Mouse (Mus musculus): ENCODE measurements at regions not wholly inside any gene's neighbourhood (a gene's known extent, or its start where the extent isn't known, plus 50 kb on each side); places are given as distances from the start of the nearest gene placed in this dataset.

DNA sequence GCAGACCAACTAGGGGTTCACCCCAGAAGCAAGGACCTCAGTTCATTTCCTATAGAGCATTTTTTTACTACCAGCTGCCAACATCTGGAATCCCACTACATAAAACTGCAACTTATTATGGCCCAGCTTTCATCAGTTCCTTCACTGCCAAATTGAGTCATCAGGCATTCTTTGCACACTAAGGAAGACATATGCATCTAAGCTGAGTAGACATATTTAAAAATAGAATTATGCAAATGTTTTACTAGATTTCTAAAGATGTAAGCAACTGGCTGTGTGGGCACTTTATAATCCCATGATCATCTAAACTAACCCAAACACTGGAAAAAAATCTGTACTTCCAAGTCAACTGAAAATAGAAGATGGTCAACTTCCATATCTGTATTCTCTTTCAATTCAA lies 415.9 kb upstream of the Rarb start:
- H3K4me3 ChIP-seq = no peak overlapping the region
- no peaks in the 10 kb centered on the region; the same call in 1 of the 2 replicates for H3K9me3 ChIP-seq (replicated peaks)
- H3K4me2 ChIP-seq = no peak overlapping the region
- H3K9ac ChIP-seq = no peak overlapping the region
- no peaks in the 10 kb centered on the region for H3K27me3 ChIP-seq
- no peaks in the 10 kb centered on the region for H3K4me1 ChIP-seq
- no peaks in the 10 kb centered on the region for H3K36me3 ChIP-seq (ENCODE audit: poor library complexity, severe bottlenecking)
- ATAC-seq = no peak
- H3K27ac ChIP-seq = no peak overlapping the region

DNA sequence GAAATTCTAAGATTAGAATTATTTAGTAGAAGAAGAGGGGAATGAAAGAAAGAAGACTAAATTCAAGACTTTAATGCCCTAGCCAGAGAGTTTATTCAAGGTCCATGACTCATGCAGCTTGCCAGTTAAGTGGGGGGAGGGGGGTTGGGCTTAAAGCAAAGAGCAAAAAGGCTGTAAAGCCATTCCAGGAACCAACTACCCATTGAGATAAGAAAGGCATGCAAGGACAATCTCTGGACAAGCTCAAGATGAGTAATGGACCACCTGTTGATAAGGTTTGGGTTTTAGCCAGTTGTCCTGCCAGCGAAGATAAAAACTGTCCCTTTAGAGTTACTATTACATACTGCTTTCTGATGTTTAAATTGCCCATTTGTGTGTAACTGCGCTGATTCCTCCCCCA lies 392.5 kb upstream of the Rarb start:
- Histone ChIP-seq H3K4me1 (no peaks in the 10 kb centered on the region), H3K36me3 (ENCODE audit: poor library complexity, severe bottlenecking) (no peaks in the 10 kb centered on the region), H3K27ac (no peak overlapping the region), H3K9ac (no peak overlapping the region), H3K4me2 (no peak overlapping the region), H3K27me3 (no peaks in the 10 kb centered on the region), H3K9me3 (replicated peaks) (0 out of 2 replicates have a peak, but pooled peaks cover 5% of the 10 kb centered on the region), H3K4me3 (no peak overlapping the region)
- 96% methylated on average over 2 of the region's 2 CpGs for WGBS
- no peak for ATAC-seq

DNA sequence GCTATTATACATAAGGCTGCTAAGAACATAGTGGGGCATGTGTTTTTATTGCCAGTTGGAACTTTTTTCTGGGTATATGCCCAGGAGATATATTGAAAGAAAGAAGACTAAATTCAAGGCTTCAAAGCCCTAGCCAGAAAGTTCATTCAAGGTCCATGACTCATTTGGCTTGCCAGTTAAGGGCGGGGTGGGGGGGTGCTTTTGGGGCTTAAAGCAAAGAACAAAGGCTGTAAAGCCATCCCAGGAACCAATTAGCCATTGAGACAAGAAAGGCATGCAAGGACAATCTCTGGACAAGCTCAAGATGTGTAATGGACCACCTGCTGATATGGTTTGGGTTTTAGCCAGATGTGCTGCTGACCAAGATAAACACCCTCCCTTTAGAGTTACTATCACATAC lies 386.7 kb upstream of the Rarb start:
- 65% methylated on average over 1 of the region's 1 CpGs for WGBS
- ATAC-seq = no peak
- Histone ChIP-seq H3K27me3 (no peaks in the 10 kb centered on the region), H3K4me1 (no peaks in the 10 kb centered on the region), H3K9me3 (replicated peaks) (0 out of 2 replicates have a peak, but pooled peaks cover 6% of the 10 kb centered on the region), H3K27ac (no peak overlapping the region), H3K4me2 (no peak overlapping the region), H3K36me3 (ENCODE audit: poor library complexity, severe bottlenecking) (no peaks in the 10 kb centered on the region), H3K9ac (no peak overlapping the region), H3K4me3 (no peak overlapping the region)

DNA sequence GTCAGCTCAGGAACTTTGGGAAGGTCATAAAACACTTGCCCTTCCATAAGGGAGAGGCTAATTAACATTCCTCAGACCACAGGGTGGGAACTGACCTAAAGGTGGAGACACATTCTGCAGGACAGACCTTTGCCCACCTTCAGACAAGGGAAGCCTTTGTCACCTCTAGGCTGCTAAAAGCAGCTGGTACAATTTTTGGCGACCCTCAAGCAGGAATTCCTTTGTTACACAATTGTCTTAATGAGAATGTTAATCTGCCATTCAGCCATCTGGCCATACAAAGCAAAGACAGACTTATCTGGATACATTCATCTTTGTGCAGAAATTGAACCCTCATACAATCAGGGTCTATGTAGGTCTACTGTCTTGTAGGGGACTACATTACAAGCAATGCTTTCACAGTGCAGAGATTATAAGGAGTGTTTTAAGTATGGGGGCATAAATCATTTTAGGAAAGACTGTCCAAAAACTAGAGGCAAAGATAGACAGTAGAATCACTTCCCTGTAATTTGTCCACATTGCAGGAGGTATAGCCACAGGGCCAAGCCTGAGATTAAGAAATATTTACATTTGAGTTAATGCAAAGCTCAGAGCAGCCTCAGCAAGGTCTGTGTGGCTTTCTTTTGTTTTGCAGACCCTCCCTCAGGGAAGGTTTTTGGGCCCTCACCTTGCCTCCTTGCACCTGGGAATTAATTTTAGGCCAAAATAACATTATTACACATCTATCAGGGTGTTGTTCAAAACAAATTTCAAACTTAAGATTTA lies 384.5 kb upstream of the Rarb start:
- Histone ChIP-seq H3K27ac (no peak overlapping the region), H3K4me1 (no peaks in the 10 kb centered on the region), H3K36me3 (ENCODE audit: poor library complexity, severe bottlenecking) (no peaks in the 10 kb centered on the region), H3K4me3 (no peak overlapping the region), H3K27me3 (no peaks in the 10 kb centered on the region), H3K9ac (no peak overlapping the region), H3K4me2 (no peak overlapping the region), H3K9me3 (replicated peaks) (0 out of 2 replicates have a peak, but pooled peaks cover 6% of the 10 kb centered on the region)
- no peak for ATAC-seq
- 37% methylated on average over 1 of the region's 1 CpGs for WGBS

DNA sequence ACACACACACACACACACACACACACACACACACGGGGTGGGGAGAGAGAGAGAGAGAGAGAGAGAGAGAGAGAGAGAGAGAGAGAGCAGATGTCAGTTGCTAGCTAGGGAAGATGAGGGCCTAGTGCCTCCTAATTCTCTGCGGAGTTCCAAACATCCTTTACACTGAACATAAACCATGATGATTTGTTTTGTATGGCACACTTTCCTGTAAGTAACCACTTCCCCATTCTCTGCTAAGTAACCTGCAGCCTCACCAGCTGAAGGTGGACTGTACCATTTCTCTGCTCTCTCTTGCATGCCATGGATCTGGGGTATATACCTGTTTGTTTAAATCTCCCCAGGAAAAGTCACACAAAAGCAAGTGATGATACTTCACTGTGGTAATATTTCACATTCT lies 374.0 kb upstream of the Rarb start:
- no peak overlapping the region for H3K27ac ChIP-seq
- H3K36me3 ChIP-seq (ENCODE audit: poor library complexity, severe bottlenecking) = no peaks in the 10 kb centered on the region
- no peaks in the 10 kb centered on the region for H3K27me3 ChIP-seq
- H3K4me2 ChIP-seq = no peak overlapping the region
- no peaks in the 10 kb centered on the region for H3K9me3 ChIP-seq (replicated peaks)
- no peak for ATAC-seq
- no peaks in the 10 kb centered on the region for H3K4me1 ChIP-seq
- no peak overlapping the region for H3K9ac ChIP-seq
- no peak overlapping the region for H3K4me3 ChIP-seq
- 93% methylated on average over 2 of the region's 2 CpGs for WGBS

DNA sequence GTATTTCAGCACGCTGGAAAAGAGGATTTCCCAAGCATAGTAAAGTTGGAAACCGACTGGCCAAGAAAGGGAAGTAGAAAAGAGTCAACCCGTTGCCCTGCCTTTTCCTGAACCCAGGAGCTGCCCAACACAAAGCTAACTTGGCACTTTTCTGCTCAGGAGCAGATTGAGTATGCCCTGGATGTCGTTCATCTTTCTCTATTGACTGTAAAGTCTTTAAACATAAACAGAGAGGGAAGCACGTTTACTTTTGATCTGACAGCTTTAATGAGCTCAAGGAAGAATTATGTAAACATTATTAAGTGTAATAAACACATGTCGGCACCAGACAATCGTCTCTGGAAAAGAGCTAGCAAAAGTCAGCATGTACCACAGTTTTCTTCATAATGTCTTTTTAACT lies 354.3 kb upstream of the Rarb start:
- no peak overlapping the region for H3K9ac ChIP-seq
- 43% methylated on average over 7 of the region's 7 CpGs for WGBS
- no peak for ATAC-seq
- peaks cover 14% of the 10 kb centered on the region for H3K4me1 ChIP-seq
- peaks cover 27% of the 10 kb centered on the region for H3K27me3 ChIP-seq
- H3K4me2 ChIP-seq = peak overlapping the region; percentile 75
- H3K9me3 ChIP-seq (replicated peaks) = no peaks in the 10 kb centered on the region
- H3K4me3 ChIP-seq = peak overlapping the region; percentile 45
- no peak overlapping the region for H3K27ac ChIP-seq
- no peaks in the 10 kb centered on the region for H3K36me3 ChIP-seq (ENCODE audit: poor library complexity, severe bottlenecking)

DNA sequence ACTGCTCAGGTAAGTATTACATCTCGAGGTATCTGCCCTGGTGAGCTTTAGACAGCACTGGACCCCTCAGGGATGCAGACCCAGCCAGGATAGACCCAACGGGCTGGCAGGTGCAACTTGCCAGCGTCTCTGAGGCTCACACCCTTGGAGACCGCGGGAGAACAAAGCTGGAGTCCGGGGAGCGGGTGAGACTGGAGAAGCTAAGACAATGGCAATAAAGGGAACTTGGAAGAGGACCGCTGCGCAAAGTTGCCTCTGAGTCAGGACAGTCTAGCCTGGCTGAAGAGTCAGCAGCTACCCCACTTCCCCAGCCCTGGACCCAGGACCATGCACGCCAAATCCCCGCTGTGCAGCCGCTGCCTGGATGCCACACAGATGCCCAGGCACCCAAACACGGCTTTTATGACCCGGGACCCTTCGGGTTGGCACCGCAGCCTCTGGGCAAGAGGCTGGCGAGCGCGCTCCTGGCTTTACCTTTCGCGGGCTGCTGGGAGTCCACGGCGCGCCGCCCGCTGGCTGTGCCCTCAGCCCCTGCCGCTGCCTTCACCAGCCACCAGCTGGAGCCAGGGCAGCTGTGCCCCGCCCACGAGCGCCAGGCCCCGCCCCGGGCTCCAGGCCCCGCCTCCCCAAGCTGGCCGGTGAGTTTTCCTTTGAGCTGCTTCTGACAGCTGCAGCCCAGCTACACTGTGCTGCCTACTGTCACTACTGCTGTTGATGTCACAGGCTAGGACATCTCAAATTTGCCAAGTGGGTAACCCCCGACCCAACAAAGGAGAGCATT lies 353.6 kb upstream of the Rarb start:
- no peaks in the 10 kb centered on the region for H3K9me3 ChIP-seq (replicated peaks)
- H3K4me3 ChIP-seq = peak overlapping the region; percentile 45
- H3K9ac ChIP-seq = peak overlapping the region; percentile 51
- H3K27ac ChIP-seq = no peak overlapping the region
- ATAC-seq = peak; percentile 95
- H3K36me3 ChIP-seq (ENCODE audit: poor library complexity, severe bottlenecking) = no peaks in the 10 kb centered on the region
- 1% methylated on average over 35 of the region's 35 CpGs for WGBS
- H3K4me2 ChIP-seq = peak overlapping the region; percentile 75
- peaks cover 27% of the 10 kb centered on the region for H3K27me3 ChIP-seq
- H3K4me1 ChIP-seq = peaks cover 14% of the 10 kb centered on the region

DNA sequence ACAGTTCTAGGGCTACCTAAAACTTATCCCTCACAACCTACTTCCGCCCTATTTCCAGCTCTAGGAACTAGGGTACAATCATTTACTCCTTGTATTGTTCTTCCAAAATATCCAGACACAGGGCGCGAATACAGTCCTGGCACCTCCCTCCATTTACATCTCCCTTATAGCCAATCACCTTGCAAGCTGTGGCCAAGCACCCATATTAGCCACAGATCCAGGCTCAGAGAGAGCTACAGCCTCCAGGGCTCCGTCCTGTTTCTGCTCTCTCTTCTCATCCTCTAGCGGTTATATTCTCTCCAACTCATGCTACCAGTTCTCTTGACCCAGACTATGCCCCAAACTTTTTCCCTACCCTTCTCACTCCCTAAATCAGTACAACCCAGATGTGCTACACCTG lies 352.9 kb upstream of the Rarb start:
- H3K9me3 ChIP-seq (replicated peaks) = no peaks in the 10 kb centered on the region
- H3K27ac ChIP-seq = no peak overlapping the region
- peak; percentile 22; the same call in 1 of the 2 replicates for ATAC-seq
- H3K9ac ChIP-seq = peak overlapping the region; percentile 51
- peak overlapping the region; percentile 45 for H3K4me3 ChIP-seq
- H3K4me1 ChIP-seq = peaks cover 14% of the 10 kb centered on the region
- peak overlapping the region; percentile 75 for H3K4me2 ChIP-seq
- no peaks in the 10 kb centered on the region for H3K36me3 ChIP-seq (ENCODE audit: poor library complexity, severe bottlenecking)
- WGBS = 40% methylated on average over 5 of the region's 5 CpGs
- H3K27me3 ChIP-seq = peaks cover 27% of the 10 kb centered on the region

DNA sequence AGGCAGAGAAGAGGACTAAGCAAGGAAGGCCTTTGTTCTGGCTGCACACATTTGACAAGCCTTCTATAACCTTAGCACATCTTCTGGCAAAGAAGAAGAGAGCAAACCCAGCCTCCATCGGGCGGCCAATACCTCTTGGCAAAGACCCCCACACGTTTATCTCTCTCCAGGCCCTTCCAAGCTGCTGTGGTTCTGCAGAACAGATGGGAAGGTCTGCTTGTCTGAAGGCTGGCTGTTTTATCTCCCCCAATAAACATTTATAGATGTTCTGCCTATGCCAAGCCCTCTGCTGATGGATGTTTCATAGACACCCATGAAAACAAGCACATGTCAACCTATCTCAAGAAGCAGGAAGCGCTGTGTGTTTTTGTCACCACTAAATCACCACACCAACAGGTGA lies 339.4 kb upstream of the Rarb start:
- H3K4me2 ChIP-seq = no peak overlapping the region
- H3K9ac ChIP-seq = no peak overlapping the region
- no peak for ATAC-seq
- no peak overlapping the region for H3K27ac ChIP-seq
- WGBS = 83% methylated on average over 4 of the region's 4 CpGs
- no peak overlapping the region for H3K4me3 ChIP-seq
- no peaks in the 10 kb centered on the region for H3K4me1 ChIP-seq
- H3K36me3 ChIP-seq (ENCODE audit: poor library complexity, severe bottlenecking) = no peaks in the 10 kb centered on the region
- no peaks in the 10 kb centered on the region for H3K27me3 ChIP-seq
- no peaks in the 10 kb centered on the region for H3K9me3 ChIP-seq (replicated peaks)

DNA sequence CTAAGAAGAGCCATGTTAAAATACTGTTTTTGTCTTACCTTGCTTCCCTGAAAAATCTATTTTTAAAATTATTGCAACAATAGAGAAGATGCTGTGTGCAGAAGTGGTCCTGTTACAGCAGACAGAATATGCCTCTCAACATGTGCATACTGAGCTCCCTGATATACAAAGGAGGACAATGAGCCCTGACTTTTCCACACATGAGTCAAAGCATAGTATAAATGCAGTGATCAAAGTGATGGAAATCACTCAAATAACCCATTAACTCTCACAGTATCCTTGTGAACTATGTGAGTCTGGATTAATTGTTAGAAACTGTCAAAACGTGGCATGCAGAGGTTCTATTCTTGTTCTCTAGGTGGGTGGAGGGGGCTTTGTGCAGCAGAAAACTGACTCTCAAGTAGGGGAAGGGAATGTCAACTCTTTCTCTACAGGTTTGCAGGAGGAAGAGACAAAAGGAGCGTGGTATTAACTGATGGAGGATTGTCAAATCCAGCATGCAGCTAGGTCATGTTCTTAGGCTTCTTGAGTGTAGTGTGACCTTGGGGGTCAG lies 337.5 kb upstream of the Rarb start:
- no peak for ATAC-seq
- WGBS = 55% methylated on average over 2 of the region's 2 CpGs
- H3K9me3 ChIP-seq (replicated peaks) = no peaks in the 10 kb centered on the region

DNA sequence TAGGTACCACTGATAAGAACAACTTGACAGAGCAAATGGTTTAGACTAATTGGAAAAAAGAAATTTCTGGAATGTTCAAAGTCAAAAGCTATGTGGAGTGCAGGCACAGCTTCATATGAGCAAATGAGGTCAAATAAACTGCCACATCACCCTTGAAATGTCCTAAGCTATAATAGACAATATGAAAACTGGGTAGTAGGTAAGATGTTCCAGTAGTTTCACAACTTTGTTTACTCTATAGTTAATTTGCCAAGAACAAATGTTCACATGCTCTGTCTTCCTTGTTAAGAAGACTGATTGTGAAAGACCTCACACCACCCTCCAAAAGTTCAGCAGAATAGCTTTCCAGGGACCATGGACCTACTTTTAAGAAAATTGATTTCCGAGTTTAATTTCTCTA lies 301.7 kb upstream of the Rarb start:
- no peaks in the 10 kb centered on the region for H3K36me3 ChIP-seq (ENCODE audit: poor library complexity, severe bottlenecking)
- H3K9me3 ChIP-seq (replicated peaks) = no peaks in the 10 kb centered on the region
- ATAC-seq = no peak
- 80% methylated on average over 1 of the region's 1 CpGs for WGBS
- H3K27ac ChIP-seq = no peak overlapping the region
- no peaks in the 10 kb centered on the region for H3K27me3 ChIP-seq
- no peak overlapping the region for H3K9ac ChIP-seq
- no peak overlapping the region for H3K4me3 ChIP-seq
- H3K4me2 ChIP-seq = no peak overlapping the region
- no peaks in the 10 kb centered on the region for H3K4me1 ChIP-seq

More for the DNA sequence above, 337.5 kb upstream of the Rarb start:
- H3K27me3 ChIP-seq = no peaks in the 10 kb centered on the region
- H3K27ac ChIP-seq = no peak overlapping the region
- no peaks in the 10 kb centered on the region for H3K36me3 ChIP-seq (ENCODE audit: poor library complexity, severe bottlenecking)
- H3K4me3 ChIP-seq = no peak overlapping the region
- H3K9ac ChIP-seq = no peak overlapping the region
- no peaks in the 10 kb centered on the region for H3K4me1 ChIP-seq
- H3K4me2 ChIP-seq = no peak overlapping the region

DNA sequence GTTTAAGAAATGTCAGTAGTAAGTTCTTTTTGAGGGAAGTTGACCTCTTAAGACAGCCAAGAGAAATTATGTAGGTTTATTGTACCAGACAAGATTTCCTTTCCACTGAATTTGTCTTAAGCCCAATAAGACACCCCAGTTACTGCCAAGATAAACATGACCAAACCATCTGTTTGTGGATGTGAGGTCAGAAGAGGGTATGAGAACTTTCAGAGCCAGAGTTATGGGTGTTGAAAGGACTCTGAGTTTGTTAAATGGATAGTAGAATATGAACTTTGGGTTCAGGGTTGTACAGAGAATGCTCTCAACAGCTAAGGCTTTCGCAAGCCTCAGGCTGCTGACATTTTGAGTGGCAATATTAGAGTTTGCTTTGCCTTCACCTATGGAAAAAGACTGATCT lies 287.7 kb upstream of the Rarb start:
- no peaks in the 10 kb centered on the region for H3K36me3 ChIP-seq (ENCODE audit: poor library complexity, severe bottlenecking)
- no peaks in the 10 kb centered on the region for H3K4me1 ChIP-seq
- 100% methylated on average over 1 of the region's 1 CpGs for WGBS
- H3K4me3 ChIP-seq = no peak overlapping the region
- ATAC-seq = no peak
- H3K4me2 ChIP-seq = no peak overlapping the region
- H3K27ac ChIP-seq = no peak overlapping the region
- H3K9ac ChIP-seq = no peak overlapping the region
- H3K9me3 ChIP-seq (replicated peaks) = no peaks in the 10 kb centered on the region
- no peaks in the 10 kb centered on the region for H3K27me3 ChIP-seq

Measured in forebrain, embryonic 13.5 days (tissue).